Mouse (Mus musculus) liver, adult 2 months (tissue): ENCODE measurements around the gene Dnajc11. TPM values are rescaled to one million over a fixed set of nuclear protein-coding genes. Genes with fewer than 3 reads are reported as not detected.

Experiments
- DNase-seq: peaks from one replicate; pipeline ENCODE4 v3.0.0-alpha.2; 2011; ENCODE audit warnings: low read depth, low spot score; ENCODE audit errors: extremely low read depth
- H3K27ac ChIP-seq: fragments of 200-500 bp; replicated peaks from 2 replicates; pipeline ENCODE4 v1.5.1; 2012; ENCODE audit warnings: low read depth, mild to moderate bottlenecking, control low read depth, inconsistent platforms, low read length; ENCODE audit not compliant: insufficient read depth
- H3K27me3 ChIP-seq: fragments of 200-500 bp; 2 replicates; pipeline ENCODE4 v1.6.1; 2012; ENCODE audit warnings: mild to moderate bottlenecking, moderate library complexity, low read length, inconsistent platforms; ENCODE audit not compliant: control insufficient read depth, insufficient read depth
- H3K36me3 ChIP-seq: fragments of 200-500 bp; 2 replicates; pipeline ENCODE4 v1.6.1; 2012; ENCODE audit warnings: low read length, inconsistent platforms; ENCODE audit not compliant: control insufficient read depth, insufficient read depth
- H3K4me1 ChIP-seq: fragments of 200-500 bp; 2 replicates; pipeline ENCODE4 v1.6.1; 2011; ENCODE audit warnings: low read length; ENCODE audit not compliant: control insufficient read depth, insufficient read depth
- H3K4me3 ChIP-seq: fragments of 200-500 bp; 2 replicates; pipeline ENCODE4 v1.5.1; 2011; ENCODE audit warnings: low read depth, mild to moderate bottlenecking, control low read depth, low read length, moderate library complexity; ENCODE audit not compliant: insufficient read depth
- H3K79me2 ChIP-seq: fragments of 200-500 bp; 2 replicates; pipeline ENCODE4 v1.6.1; 2012; ENCODE audit warnings: inconsistent platforms, mild to moderate bottlenecking, low read length, moderate library complexity; ENCODE audit not compliant: control insufficient read depth, insufficient read depth
- H3K9ac ChIP-seq: fragments of 200-500 bp; 2 replicates; pipeline ENCODE4 v1.6.1; 2012; ENCODE audit warnings: low read depth, mild to moderate bottlenecking, control low read depth, inconsistent platforms, low read length
- CTCF ChIP-seq: fragments of 200-500 bp; IDR thresholded peaks from 2 replicates; pipeline ENCODE4 v1.5.1; 2011; ENCODE audit warnings: low read depth, low read length, control low read depth
- POLR2A ChIP-seq: fragments of 200-500 bp; IDR thresholded peaks from 2 replicates; pipeline ENCODE4 v1.6.1; 2011; ENCODE audit warnings: low read length, control low read depth; ENCODE audit not compliant: insufficient read depth; ENCODE audit errors: extremely low read depth
- WGBS: fragments of 180-500 bp; shearing (Covaris S2); methylation state at CpG from one replicate; pipeline ENCODE4 v1.1.7; 2018; 5-methylcytosine and 5-hydroxymethylcytosine counted together
- polyA plus RNA-seq: library from polyadenylated mRNA; depleted of rRNA; stranded (reverse); fragments of >200 nt; gene quantifications from 2 replicates; pipeline ENCODE4 v1.2.3, GENCODE M21; 2012
- total RNA-seq: library from RNA; depleted of rRNA; stranded (reverse); fragments of >200 nt; gene quantifications from 2 replicates; pipeline ENCODE4 v1.2.3, GENCODE M21; 2014

The Dnajc11 gene
- total and polyA plus RNA-seq, 2 experiments: 23.9 to 52.6 TPM

- no peaks in the 10 kb centered on the region for H3K79me2 ChIP-seq
- H3K4me1 ChIP-seq: no peaks in the 10 kb centered on the region
- no peak for TF ChIP-seq POLR2A
- peak; percentile 54 for TF ChIP-seq CTCF
- H3K4me3 ChIP-seq: no peak overlapping the region
- no peaks in the 10 kb centered on the region for H3K36me3 ChIP-seq
- DNase-seq: no peak
- no peak overlapping the region for H3K27ac ChIP-seq
- no peaks in the 10 kb centered on the region for H3K27me3 ChIP-seq
- no peak overlapping the region for H3K9ac ChIP-seq
- WGBS: 70% methylated on average over 11 of the region's 11 CpGs
Observed at GRCm38 (mm10) chr4:151899707-151900384, 33.6 kb upstream of the Dnajc11 start.

- no peak for DNase-seq
- H3K9ac ChIP-seq: no peak overlapping the region
- H3K27me3 ChIP-seq: no peaks in the 10 kb centered on the region
- no peaks in the 10 kb centered on the region for H3K4me1 ChIP-seq
- 68% methylated on average over 6 of the region's 6 CpGs for WGBS
- no peaks in the 10 kb centered on the region for H3K36me3 ChIP-seq
- H3K79me2 ChIP-seq: no peaks in the 10 kb centered on the region
- H3K27ac ChIP-seq: no peak overlapping the region
- no peak for TF ChIP-seq POLR2A
- no peak overlapping the region for H3K4me3 ChIP-seq
Observed at GRCm38 (mm10) chr4:151900735-151901134, 32.8 kb upstream of the Dnajc11 start.

- H3K79me2 ChIP-seq: no peaks in the 10 kb centered on the region
Observed at GRCm38 (mm10) chr4:151901422-151901821, 32.1 kb upstream of the Dnajc11 start.

GRCm38 (mm10) chr4:151902046-151902688 is 31.3 kb upstream of the Dnajc11 start:
- WGBS: 73% methylated on average over 17 of the region's 17 CpGs
- DNase-seq: no peak
- peak overlapping the region; percentile 67; the same call in 1 of the 2 replicates for H3K27ac ChIP-seq
- no peaks in the 10 kb centered on the region for H3K4me1 ChIP-seq
- no peaks in the 10 kb centered on the region for H3K79me2 ChIP-seq
- no peaks in the 10 kb centered on the region for H3K36me3 ChIP-seq
- H3K4me3 ChIP-seq: no peak overlapping the region
- TF ChIP-seq POLR2A: no peak
- H3K9ac ChIP-seq: no peak overlapping the region
- no peaks in the 10 kb centered on the region for H3K27me3 ChIP-seq

More at GRCm38 (mm10) chr4:151901422-151901821, 32.1 kb upstream of the Dnajc11 start:
- H3K27ac ChIP-seq: no peak overlapping the region
- H3K36me3 ChIP-seq: no peaks in the 10 kb centered on the region
- WGBS: 48% methylated on average over 11 of the region's 11 CpGs
- no peaks in the 10 kb centered on the region for H3K4me1 ChIP-seq
- TF ChIP-seq CTCF (peak; percentile 60), POLR2A (no peak)
- DNase-seq: no peak
- no peak overlapping the region for H3K9ac ChIP-seq
- H3K27me3 ChIP-seq: no peaks in the 10 kb centered on the region
- no peak overlapping the region for H3K4me3 ChIP-seq

DNA sequence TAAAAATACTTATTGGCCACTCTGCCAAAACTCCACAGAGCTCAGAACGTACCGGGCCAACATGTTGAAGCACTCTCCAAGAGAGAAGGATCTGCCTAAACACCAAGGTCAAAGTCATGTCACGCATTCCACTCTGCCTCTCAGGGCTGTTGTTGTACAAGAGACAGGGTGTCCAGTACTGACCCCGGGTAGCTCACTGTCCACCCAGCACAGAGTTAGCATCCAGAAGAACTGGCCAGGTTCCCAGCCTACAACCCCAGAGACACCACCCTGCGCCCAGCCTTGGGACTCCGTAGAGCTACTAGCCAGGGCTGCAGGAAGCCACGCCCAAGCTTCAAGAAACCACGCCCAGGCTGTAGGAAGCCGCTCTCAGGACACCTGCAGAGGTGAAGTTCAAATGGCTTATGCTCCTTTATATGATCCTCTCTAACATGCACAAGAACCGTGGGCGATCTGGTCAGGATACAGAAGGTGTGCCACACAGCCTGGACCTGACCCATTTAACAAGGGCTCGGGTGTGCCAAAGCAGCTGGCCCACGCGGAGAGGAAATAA is 30.7 kb upstream of the Dnajc11 start:
- H3K36me3 ChIP-seq: no peaks in the 10 kb centered on the region
- H3K27ac ChIP-seq: peak overlapping the region; percentile 46
- H3K79me2 ChIP-seq: no peaks in the 10 kb centered on the region
- no peaks in the 10 kb centered on the region for H3K4me1 ChIP-seq
- H3K4me3 ChIP-seq: no peak overlapping the region
- no peaks in the 10 kb centered on the region for H3K27me3 ChIP-seq
- TF ChIP-seq POLR2A (no peak), CTCF (no peak)
- WGBS: 52% methylated on average over 14 of the region's 14 CpGs
- H3K9ac ChIP-seq: no peak overlapping the region
- DNase-seq: peak; percentile 26

GRCm38 (mm10) chr4:151904098-151904497 is 29.4 kb upstream of the Dnajc11 start:
- no peak for DNase-seq
- H3K27me3 ChIP-seq: no peaks in the 10 kb centered on the region
- H3K9ac ChIP-seq: no peak overlapping the region
- H3K36me3 ChIP-seq: no peaks in the 10 kb centered on the region
- H3K4me1 ChIP-seq: no peaks in the 10 kb centered on the region
- TF ChIP-seq CTCF (no peak), POLR2A (no peak)
- WGBS: 62% methylated on average over 11 of the region's 11 CpGs
- no peaks in the 10 kb centered on the region for H3K79me2 ChIP-seq
- no peak overlapping the region for H3K4me3 ChIP-seq
- no peak overlapping the region for H3K27ac ChIP-seq
